Mouse (Mus musculus) left cerebral cortex, postnatal 25 days (tissue): ENCODE results near the gene P2ry6. TPM values are rescaled to one million over a fixed set of nuclear protein-coding genes. Genes with fewer than 3 reads are reported as not detected.

Source experiments
- DNase-seq, 2 experiments: peaks; one replicate each; pipeline ENCODE4 v3.0.0; 2022; ENCODE audit warnings: low spot score in 2 of 2, mixed read lengths in 1 of 2
- intact Hi-C: fragments of 180-260 bp; cut with DNase I; formaldehyde crosslinking; loops from one replicate; pipeline ENCODE4 v1.15.1; 2025
- total RNA-seq, 2 experiments: library from RNA; stranded (reverse); gene quantifications; 2 replicates each; pipeline ENCODE4 v1.2.3; 2021

P2ry6 gene
- total RNA-seq, 2 experiments from 2014 or later, result 2.5 to 4.1 TPM

GRCm38 (mm10) chr7:100991972-100992371 is 17.5 kb upstream of the P2ry6 start:
- intact Hi-C loops, result no loop called here

GRCm38 (mm10) chr7:100990636-100991311 is 16.3 kb upstream of the P2ry6 start:
- intact Hi-C loops, result no loop called here
- DNase-seq, result no peak

More at GRCm38 (mm10) chr7:100991972-100992371, 17.5 kb upstream of the P2ry6 start:
- no peak for DNase-seq

GRCm38 (mm10) chr7:100988092-100988491 is 13.6 kb upstream of the P2ry6 start:
- intact Hi-C loops, result loop anchor here (1.0 to 5.0 kb wide), 2 partner anchors 63 to 389 kb away; no protein-coding TSS in a partner anchor
- DNase-seq, result peak; percentile 66 to 80

DNA sequence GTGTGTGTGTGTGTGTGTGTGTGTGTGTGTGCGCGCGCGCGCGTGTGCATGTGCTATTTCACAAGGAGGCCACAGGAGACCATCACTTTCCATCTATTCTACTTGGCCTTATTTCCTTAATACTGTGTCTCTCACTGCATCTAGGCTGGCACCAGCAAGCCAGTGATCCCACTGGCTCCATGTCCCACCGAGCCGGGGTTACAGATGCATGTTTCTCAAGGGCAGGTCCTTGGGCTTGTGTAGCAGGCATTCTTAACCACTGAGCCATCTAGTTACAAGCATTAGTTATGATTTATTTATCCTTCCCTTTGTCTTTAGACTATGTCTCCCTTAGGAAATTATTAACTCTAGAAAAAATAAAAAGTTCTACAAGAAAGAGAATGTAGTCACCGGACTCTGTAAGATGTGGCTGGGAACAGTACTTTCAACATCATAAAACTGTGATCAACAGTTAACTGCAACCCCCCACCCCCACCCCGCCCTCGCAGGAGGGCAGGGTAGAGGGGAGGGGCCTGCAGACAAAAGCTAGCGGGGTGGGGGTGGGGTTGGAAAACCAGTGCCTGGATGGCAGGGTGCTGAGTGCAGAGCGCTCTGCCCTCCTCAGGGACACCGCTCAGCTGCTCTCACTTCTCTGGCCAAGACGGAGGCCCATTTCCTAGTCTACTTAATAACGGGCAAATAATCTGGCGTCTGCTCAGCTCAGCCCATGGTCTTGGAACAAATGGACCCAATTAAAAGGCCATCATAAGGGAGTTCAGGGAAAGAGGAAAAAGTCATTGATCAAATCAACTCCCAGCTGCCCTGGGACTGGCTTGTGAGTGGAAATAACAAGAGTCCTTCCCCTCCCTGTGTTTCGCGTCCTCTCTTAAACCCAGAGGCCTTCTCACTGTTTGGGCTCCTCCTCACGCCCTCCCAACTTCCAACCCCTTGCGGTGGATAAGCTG is 10.3 kb upstream of the P2ry6 start:
- intact Hi-C loops, result loop anchor here (5.0 kb wide), 1 partner anchor 393 kb away; no protein-coding TSS in a partner anchor
- DNase-seq, result no peak

- peak; percentile 28 to 35 for DNase-seq
- intact Hi-C loops, result no loop called here
Measured at GRCm38 (mm10) chr7:100979175-100979574, 4.7 kb upstream of the P2ry6 start.

DNA sequence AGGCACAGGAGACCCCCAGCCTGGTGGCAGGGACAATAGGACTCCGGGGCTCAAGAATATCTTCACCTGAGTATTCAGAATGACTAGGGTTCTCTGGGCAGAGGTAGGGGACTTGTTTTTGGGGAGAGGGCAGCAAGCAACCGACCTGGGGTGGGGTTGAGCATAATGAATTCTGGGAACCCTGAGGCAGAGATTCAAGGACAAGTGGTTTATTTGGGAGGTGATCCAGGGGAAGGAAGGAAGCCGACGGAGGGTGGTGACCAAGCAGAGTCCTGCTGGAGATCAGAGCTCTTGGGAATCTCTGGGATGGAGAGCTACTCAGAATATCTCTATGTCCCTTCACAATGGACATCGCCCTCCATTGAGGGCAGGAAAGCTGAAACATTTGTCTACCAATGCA is 3.7 kb upstream of the P2ry6 start:
- intact Hi-C loops, result no loop called here
- no peak for DNase-seq

DNA sequence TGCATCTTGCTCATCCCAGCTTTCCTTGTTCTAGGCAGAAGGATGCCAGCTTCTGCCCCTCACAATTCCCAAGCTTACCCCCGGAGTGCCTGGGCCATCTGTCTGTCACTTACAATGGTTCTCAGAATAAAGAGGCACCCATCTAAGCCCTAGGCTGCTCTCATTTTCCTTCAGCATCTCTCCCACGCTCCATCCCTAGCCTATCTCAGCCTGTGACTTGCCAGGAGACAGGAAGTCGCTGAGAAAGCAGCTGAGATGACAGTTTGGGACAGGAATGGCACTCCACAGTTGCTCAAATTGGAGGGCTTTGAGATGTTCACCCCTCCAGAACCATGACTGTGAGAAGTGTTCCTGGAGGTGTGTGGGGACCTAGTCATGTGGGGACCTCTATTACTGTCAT is 1.6 kb downstream of the P2ry6 start:
- intact Hi-C loops, result no loop called here
- DNase-seq, result peak in 1 of 2 experiments; percentile 47

DNA sequence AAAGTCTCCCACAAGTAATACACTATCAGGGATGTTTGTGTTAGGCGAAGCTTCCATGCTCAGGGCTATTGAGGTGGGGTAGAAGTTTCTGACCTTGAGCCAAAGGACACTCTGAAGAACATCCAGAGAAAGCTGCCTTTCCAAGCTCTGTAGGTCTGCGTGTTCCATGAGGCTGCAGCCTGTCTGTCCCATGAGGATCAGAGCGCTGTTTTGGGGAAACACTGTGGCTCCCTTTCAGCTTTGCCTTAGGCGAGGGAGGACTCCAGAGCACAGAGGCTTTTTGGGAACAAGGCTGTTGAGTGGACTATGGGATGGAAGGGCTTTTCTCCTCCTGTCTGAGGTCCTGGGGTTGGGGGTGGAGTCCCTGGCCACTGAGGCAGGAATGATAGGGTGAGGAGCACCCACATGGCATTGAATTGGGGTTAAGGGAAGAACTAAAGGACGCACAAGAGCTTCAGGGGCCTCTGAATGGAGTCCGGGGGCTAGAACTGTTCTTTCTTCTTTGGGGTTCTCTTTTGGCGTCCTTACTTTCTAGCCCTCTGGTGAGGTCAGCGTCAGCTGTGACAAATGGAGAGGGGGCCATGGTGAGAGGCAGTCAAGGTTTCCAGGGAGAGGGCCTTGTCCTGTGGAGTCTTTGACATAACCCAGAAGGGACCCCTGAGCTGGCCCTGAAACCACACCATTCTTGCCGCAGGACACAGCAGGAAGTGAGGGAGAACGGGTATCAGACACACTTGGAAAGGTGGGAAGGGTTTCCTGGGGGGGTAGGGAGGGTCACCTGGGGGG is 5.4 kb downstream of the P2ry6 start:
- no peak for DNase-seq
- intact Hi-C loops, result no loop called here

GRCm38 (mm10) chr7:100968376-100968775 is 6.1 kb downstream of the P2ry6 start:
- intact Hi-C loops, result no loop called here
- DNase-seq, result no peak

- intact Hi-C loops, result no loop called here
- no peak for DNase-seq
Measured at GRCm38 (mm10) chr7:100967850-100968249, 6.6 kb downstream of the P2ry6 start.

- no peak for DNase-seq
- intact Hi-C loops, result no loop called here
Measured at GRCm38 (mm10) chr7:100966014-100966413, 8.4 kb downstream of the P2ry6 start.

DNA sequence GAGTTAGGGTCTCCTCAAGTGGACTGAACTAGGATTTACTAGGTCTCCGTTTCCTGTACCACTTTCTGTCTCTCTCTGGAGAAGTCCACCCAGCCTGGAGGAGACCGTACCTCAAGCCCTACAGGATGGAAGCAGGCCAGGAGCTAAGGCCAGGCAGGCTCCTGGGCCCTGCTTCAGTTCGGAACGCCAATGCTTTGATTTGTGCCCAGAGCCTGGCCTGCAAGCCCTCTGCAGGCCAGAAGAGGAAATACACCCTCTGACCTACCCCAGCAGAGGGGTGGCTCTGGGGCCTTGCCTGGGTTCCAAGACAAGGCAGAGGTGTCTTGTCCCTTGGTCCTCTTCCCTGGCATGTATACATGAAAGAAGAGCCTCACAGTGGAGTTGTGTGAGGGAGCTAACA is 9.4 kb downstream of the P2ry6 start:
- DNase-seq, result no peak
- intact Hi-C loops, result no loop called here

- intact Hi-C loops, result no loop called here
- DNase-seq, result peak in 1 of 2 experiments; percentile 29
Measured at GRCm38 (mm10) chr7:100964242-100964641, 10.2 kb downstream of the P2ry6 start.

- intact Hi-C loops, result loop anchor here (2.0 kb wide), 1 partner anchor 15 kb away; no protein-coding TSS in a partner anchor
- DNase-seq, result no peak
Measured at GRCm38 (mm10) chr7:100963381-100963780, 11.1 kb downstream of the P2ry6 start.

GRCm38 (mm10) chr7:100961146-100961545 is 13.3 kb downstream of the P2ry6 start:
- intact Hi-C loops, result no loop called here
- DNase-seq, result no peak

DNA sequence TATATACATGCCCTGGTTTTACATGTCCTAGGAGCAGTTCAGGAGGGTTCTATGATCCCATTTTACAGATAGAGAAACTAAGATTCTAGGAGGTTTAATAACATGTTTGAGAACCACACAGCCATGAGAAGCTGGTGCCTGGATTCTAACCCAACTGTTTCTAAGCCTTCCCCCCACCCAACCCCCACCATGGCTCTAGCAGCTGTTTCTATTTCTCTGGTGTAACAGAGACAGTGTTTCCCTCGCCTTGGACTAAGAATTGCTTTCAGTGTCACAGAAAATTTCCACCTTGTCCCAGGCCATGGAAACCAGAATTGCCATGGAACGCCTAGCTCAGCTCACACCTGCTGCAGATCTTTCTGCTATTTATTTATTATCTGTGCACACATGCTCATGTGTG is 14.0 kb downstream of the P2ry6 start:
- no peak for DNase-seq
- intact Hi-C loops, result no loop called here

DNA sequence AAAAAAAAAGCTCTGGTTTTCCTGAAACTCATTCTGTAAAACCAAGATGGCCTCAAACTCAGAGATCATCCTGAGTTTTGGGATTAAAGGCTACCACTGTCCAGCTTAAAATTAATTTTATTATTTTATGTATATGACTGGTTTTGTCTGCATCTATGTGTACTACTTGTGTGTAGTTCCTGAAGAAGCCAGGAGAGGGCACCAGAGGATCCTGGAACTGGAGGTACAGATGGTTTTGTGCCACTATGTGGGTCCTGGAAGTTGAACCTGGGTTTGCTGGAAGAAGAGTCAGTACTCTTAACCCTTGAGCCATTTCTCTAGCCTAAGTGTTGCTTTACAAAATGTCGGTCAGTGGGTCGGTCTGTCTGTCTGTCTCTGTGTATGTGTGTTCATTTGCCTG is 16.0 kb downstream of the P2ry6 start:
- intact Hi-C loops, result no loop called here
- DNase-seq, result no peak

DNA sequence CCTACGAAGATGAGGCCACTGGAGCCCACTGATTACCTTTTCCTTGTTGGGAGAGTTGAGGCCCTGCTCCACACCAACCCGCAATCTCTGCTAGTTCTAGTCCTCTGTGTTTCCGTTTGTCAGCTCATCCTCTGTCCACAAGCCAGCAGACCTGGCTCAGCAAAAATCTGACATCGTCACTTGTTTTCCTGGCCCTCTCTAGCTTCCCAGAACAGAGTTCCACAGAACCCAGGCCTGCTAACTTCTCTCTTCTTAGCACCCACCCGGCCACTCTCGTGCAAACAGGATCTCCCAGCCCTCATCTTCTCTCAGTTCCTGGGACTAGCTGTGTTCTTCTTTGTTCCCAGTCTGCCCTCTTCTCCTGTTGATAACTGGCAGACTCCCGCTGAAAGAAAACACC is 21.8 kb downstream of the P2ry6 start:
- intact Hi-C loops, result no loop called here
- DNase-seq, result no peak

GRCm38 (mm10) chr7:100951903-100952302 is 22.5 kb downstream of the P2ry6 start:
- DNase-seq, result peak in 1 of 2 experiments; percentile 56
- intact Hi-C loops, result no loop called here

DNA sequence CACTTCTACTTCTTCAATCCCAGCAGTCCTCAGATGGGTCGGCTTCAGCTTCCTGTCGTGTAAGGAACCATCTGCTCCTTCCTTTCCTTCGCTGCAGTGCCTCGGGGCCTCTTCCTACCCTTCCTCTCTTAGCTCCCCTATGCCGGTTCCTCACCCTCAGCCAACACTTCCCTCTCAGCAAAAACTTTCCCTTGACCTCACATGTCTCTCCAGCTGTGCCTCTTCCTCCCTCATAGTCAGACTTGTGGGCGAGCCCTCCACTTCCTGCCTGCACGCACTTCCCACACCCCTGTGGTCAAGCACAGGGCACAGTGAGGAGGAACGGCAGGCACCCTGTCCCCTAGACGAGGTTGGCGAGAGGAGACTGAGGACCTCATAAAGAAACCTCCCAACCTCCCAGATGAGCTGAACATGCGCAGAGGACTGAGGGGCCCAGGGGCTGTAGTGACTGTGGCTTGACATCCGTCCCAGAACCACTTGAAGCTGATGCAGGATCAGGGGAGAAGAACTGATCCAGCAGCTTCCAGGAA is 23.9 kb downstream of the P2ry6 start:
- peak in 1 of 2 experiments; percentile 48 for DNase-seq
- intact Hi-C loops, result no loop called here
